Mouse (Mus musculus): ENCODE data around the gene Tsga10ip. TPM values are rescaled to one million over a fixed set of nuclear protein-coding genes. Genes with fewer than 3 reads are reported as not detected.
A peak's percentile ranks its signal among the peaks of the same experiment; 100 is the strongest.

Gene Tsga10ip
- polyA plus RNA-seq, 1 experiment from 2014 or later = not detected

- ATAC-seq (ENCODE audit: insufficient read depth, low FRiP score, low TSS enrichment) = no peak
- no peaks in the 10 kb centered on the region for H3K27me3 ChIP-seq (ENCODE audit: control insufficient read depth, insufficient read depth, low read length)
- WGBS = 5% methylated on average over 34 of the region's 34 CpGs
- peak overlapping the region; percentile 66 for H3K4me2 ChIP-seq (ENCODE audit: low read depth)
- DNase-seq (ENCODE audit: low spot score) = peak; percentile 35
- peak overlapping the region; percentile 35 for H3K4me3 ChIP-seq (ENCODE audit: low read depth, low read length)
- H3K36me3 ChIP-seq (ENCODE audit: control insufficient read depth, insufficient read depth, low read length) = no peaks in the 10 kb centered on the region
- peak overlapping the region; percentile 44 for H3K9ac ChIP-seq (ENCODE audit: low read length)
- H3K9me3 ChIP-seq (ENCODE audit: control insufficient read depth, low read length) = no peaks in the 10 kb centered on the region
- no peak overlapping the region for H3K27ac ChIP-seq (ENCODE audit: low read depth, low read length)
- no peaks in the 10 kb centered on the region for H3K4me1 ChIP-seq (ENCODE audit: control insufficient read depth, insufficient read depth, low read length)
These were observed 53.5 kb downstream of the Tsga10ip start for GRCm38 (mm10) chr19:5348526-5349501.

- no peaks in the 10 kb centered on the region for H3K36me3 ChIP-seq (ENCODE audit: control insufficient read depth, insufficient read depth, low read length)
- H3K9ac ChIP-seq (ENCODE audit: low read length) = no peak overlapping the region
- no peak overlapping the region for H3K4me3 ChIP-seq (ENCODE audit: low read depth, low read length)
- ATAC-seq (ENCODE audit: insufficient read depth, low FRiP score, low TSS enrichment) = no peak
- H3K4me1 ChIP-seq (ENCODE audit: control insufficient read depth, insufficient read depth, low read length) = no peaks in the 10 kb centered on the region
- no peak overlapping the region for H3K27ac ChIP-seq (ENCODE audit: low read depth, low read length)
- no peaks in the 10 kb centered on the region for H3K9me3 ChIP-seq (ENCODE audit: control insufficient read depth, low read length)
- 87% methylated on average over 6 of the region's 6 CpGs for WGBS
- no peak overlapping the region for H3K4me2 ChIP-seq (ENCODE audit: low read depth)
- DNase-seq (ENCODE audit: low spot score) = no peak
- no peaks in the 10 kb centered on the region for H3K27me3 ChIP-seq (ENCODE audit: control insufficient read depth, insufficient read depth, low read length)
These were observed 54.3 kb downstream of the Tsga10ip start for GRCm38 (mm10) chr19:5348064-5348463.

GRCm38 (mm10) chr19:5345297-5346131, 56.8 kb downstream of the Tsga10ip start:
- H3K9ac ChIP-seq (ENCODE audit: low read length) = no peak overlapping the region
- no peak for ATAC-seq (ENCODE audit: insufficient read depth, low FRiP score, low TSS enrichment)
- H3K36me3 ChIP-seq (ENCODE audit: control insufficient read depth, insufficient read depth, low read length) = no peaks in the 10 kb centered on the region
- no peak overlapping the region for H3K27ac ChIP-seq (ENCODE audit: low read depth, low read length)
- no peaks in the 10 kb centered on the region for H3K27me3 ChIP-seq (ENCODE audit: control insufficient read depth, insufficient read depth, low read length)
- WGBS = 76% methylated on average over 6 of the region's 6 CpGs
- no peak overlapping the region for H3K4me2 ChIP-seq (ENCODE audit: low read depth)
- H3K4me3 ChIP-seq (ENCODE audit: low read depth, low read length) = no peak overlapping the region
- no peaks in the 10 kb centered on the region for H3K4me1 ChIP-seq (ENCODE audit: control insufficient read depth, insufficient read depth, low read length)
- DNase-seq (ENCODE audit: low spot score) = no peak
- no peaks in the 10 kb centered on the region for H3K9me3 ChIP-seq (ENCODE audit: control insufficient read depth, low read length)

- Histone ChIP-seq H3K27me3 (ENCODE audit: control insufficient read depth, insufficient read depth, low read length) (no peaks in the 10 kb centered on the region), H3K4me2 (ENCODE audit: low read depth) (no peak overlapping the region), H3K36me3 (ENCODE audit: control insufficient read depth, insufficient read depth, low read length) (no peaks in the 10 kb centered on the region), H3K4me3 (ENCODE audit: low read depth, low read length) (no peak overlapping the region), H3K4me1 (ENCODE audit: control insufficient read depth, insufficient read depth, low read length) (no peaks in the 10 kb centered on the region), H3K9me3 (ENCODE audit: control insufficient read depth, low read length) (no peaks in the 10 kb centered on the region), H3K9ac (ENCODE audit: low read length) (no peak overlapping the region), H3K27ac (ENCODE audit: low read depth, low read length) (no peak overlapping the region)
- ATAC-seq (ENCODE audit: insufficient read depth, low FRiP score, low TSS enrichment) = no peak
- WGBS = 89% methylated on average over 7 of the region's 7 CpGs
- no peak for DNase-seq (ENCODE audit: low spot score)
These were observed 61.0 kb downstream of the Tsga10ip start for GRCm38 (mm10) chr19:5341360-5341759.

Other genes starting within 250 kb of the Tsga10ip start
- gene Pacs1, start 129.4 kb downstream of the Tsga10ip start, polyA plus RNA-seq (2014; fragmentation: Nextera tagmentation; extraction: Ambion mirVana) = 29.8 and 30.5 TPM in 2 replicates
- 405 and 416 TPM in 2 replicates for gene Sf3b2, start 107.1 kb downstream of the Tsga10ip start, polyA plus RNA-seq (2014; fragmentation: Nextera tagmentation; extraction: Ambion mirVana)
- gene Gal3st3, start 104.2 kb downstream of the Tsga10ip start, polyA plus RNA-seq (2014; fragmentation: Nextera tagmentation; extraction: Ambion mirVana) = 16.2 and 17.8 TPM in 2 replicates
- not detected in 2 replicates for gene Catsper1, start 66.8 kb downstream of the Tsga10ip start, polyA plus RNA-seq (2014; fragmentation: Nextera tagmentation; extraction: Ambion mirVana)
- 1.8 and 1.9 TPM in 2 replicates for gene Cst6, start 53.0 kb downstream of the Tsga10ip start, polyA plus RNA-seq (2014; fragmentation: Nextera tagmentation; extraction: Ambion mirVana)
- gene Eif1ad, start 35.8 kb downstream of the Tsga10ip start, polyA plus RNA-seq (2014; fragmentation: Nextera tagmentation; extraction: Ambion mirVana) = 71.5 and 77.3 TPM in 2 replicates
- gene Banf1, start 35.4 kb downstream of the Tsga10ip start, polyA plus RNA-seq (2014; fragmentation: Nextera tagmentation; extraction: Ambion mirVana) = 440 and 442 TPM in 2 replicates
- 78.5 and 79.9 TPM in 2 replicates for gene Sart1, start 13.8 kb downstream of the Tsga10ip start, polyA plus RNA-seq (2014; fragmentation: Nextera tagmentation; extraction: Ambion mirVana)
- gene Drap1, start 22.5 kb upstream of the Tsga10ip start, polyA plus RNA-seq (2014; fragmentation: Nextera tagmentation; extraction: Ambion mirVana) = 197 and 205 TPM in 2 replicates
- gene AI837181, start 22.6 kb upstream of the Tsga10ip start, polyA plus RNA-seq (2014; fragmentation: Nextera tagmentation; extraction: Ambion mirVana) = 39.9 and 43.0 TPM in 2 replicates
- gene Fosl1, start 45.0 kb upstream of the Tsga10ip start, polyA plus RNA-seq (2014; fragmentation: Nextera tagmentation; extraction: Ambion mirVana) = not detected in 2 replicates
- 7.9 and 8.3 TPM in 2 replicates for gene Ccdc85b, start 55.4 kb upstream of the Tsga10ip start, polyA plus RNA-seq (2014; fragmentation: Nextera tagmentation; extraction: Ambion mirVana)
- 110 and 119 TPM in 2 replicates for gene Fibp, start 58.1 kb upstream of the Tsga10ip start, polyA plus RNA-seq (2014; fragmentation: Nextera tagmentation; extraction: Ambion mirVana)
- gene Ctsw, start 66.0 kb upstream of the Tsga10ip start, polyA plus RNA-seq (2014; fragmentation: Nextera tagmentation; extraction: Ambion mirVana) = 1.7 and 3.6 TPM in 2 replicates
- gene Efemp2, start 71.4 kb upstream of the Tsga10ip start, polyA plus RNA-seq (2014; fragmentation: Nextera tagmentation; extraction: Ambion mirVana) = 55.5 and 55.6 TPM in 2 replicates
- 39.0 and 41.9 TPM in 2 replicates for gene Mus81, start 85.9 kb upstream of the Tsga10ip start, polyA plus RNA-seq (2014; fragmentation: Nextera tagmentation; extraction: Ambion mirVana)
- gene Cfl1, start 87.9 kb upstream of the Tsga10ip start, polyA plus RNA-seq (2014; fragmentation: Nextera tagmentation; extraction: Ambion mirVana) = 3,817 and 3,867 TPM in 2 replicates
- 0.31 TPM in 1 of 2 replicates, not detected in the other for gene 1700020D05Rik, start 101.3 kb upstream of the Tsga10ip start, polyA plus RNA-seq (2014; fragmentation: Nextera tagmentation; extraction: Ambion mirVana)
- 20.9 and 23.0 TPM in 2 replicates for gene Snx32, start 108.0 kb upstream of the Tsga10ip start, polyA plus RNA-seq (2014; fragmentation: Nextera tagmentation; extraction: Ambion mirVana)
- 0.24 and 0.32 TPM in 2 replicates for gene Ovol1, start 158.1 kb upstream of the Tsga10ip start, polyA plus RNA-seq (2014; fragmentation: Nextera tagmentation; extraction: Ambion mirVana)
- gene Ap5b1, start 165.5 kb upstream of the Tsga10ip start, polyA plus RNA-seq (2014; fragmentation: Nextera tagmentation; extraction: Ambion mirVana) = 2.3 and 2.6 TPM in 2 replicates
- gene Rnaseh2c, start 199.3 kb upstream of the Tsga10ip start, polyA plus RNA-seq (2014; fragmentation: Nextera tagmentation; extraction: Ambion mirVana) = 131 and 137 TPM in 2 replicates
- gene Kat5, start 207.7 kb upstream of the Tsga10ip start, polyA plus RNA-seq (2014; fragmentation: Nextera tagmentation; extraction: Ambion mirVana) = 36.3 and 36.5 TPM in 2 replicates
- gene Rela, start 235.0 kb upstream of the Tsga10ip start, polyA plus RNA-seq (2014; fragmentation: Nextera tagmentation; extraction: Ambion mirVana) = 32.5 and 34.4 TPM in 2 replicates

All from neural tube, embryonic 11.5 days (tissue).